Mouse (Mus musculus): ENCODE results near the gene Nkg7. TPM values are rescaled to one million over a fixed set of nuclear protein-coding genes. Genes with fewer than 3 reads are reported as not detected.

Gene Nkg7
- total and polyA plus RNA-seq, 2 experiments: 1.1 to 2.5 TPM

DNA sequence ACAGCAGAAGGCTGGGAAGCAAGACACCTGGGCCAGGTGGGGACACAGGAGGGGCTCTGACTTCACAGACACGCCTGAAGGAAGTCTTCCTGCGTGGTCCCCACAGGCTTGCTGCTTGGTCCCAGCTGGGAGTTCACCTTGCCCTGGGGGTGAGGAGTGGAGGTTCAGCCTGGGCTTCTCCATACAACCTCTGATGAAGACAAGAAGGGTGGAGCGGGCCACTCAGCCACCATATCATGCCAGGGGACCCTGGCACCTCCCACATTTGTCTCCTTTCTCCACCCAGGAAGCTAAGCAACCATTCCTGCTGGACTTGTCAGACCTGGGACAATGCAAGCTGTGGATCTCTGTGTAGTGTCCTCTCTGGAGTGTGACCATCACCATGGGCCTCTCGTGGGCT, 26.0 kb downstream of the Nkg7 start, which contains the start of gene Vsig10l:
Gene Vsig10l (plus strand): TSS at position 301 of the 400 bp plus-strand sequence.
- Histone ChIP-seq H3K79me2 (ENCODE audit: control insufficient read depth, insufficient read depth, low read length) (no peaks in the 10 kb centered on the region), H3K27me3 (ENCODE audit: control insufficient read depth, insufficient read depth, low read length) (no peaks in the 10 kb centered on the region), H3K36me3 (ENCODE audit: control insufficient read depth, insufficient read depth, low read length) (no peaks in the 10 kb centered on the region), H3K4me1 (ENCODE audit: control insufficient read depth, insufficient read depth, low read length) (peaks cover 2% of the 10 kb centered on the region), H3K27ac (replicated peaks; ENCODE audit: insufficient read depth, low read depth, low read length) (no peak within 1 kb of the TSS), H3K9ac (ENCODE audit: low read depth, low read length) (no peak within 1 kb of the TSS), H3K4me3 (ENCODE audit: insufficient read depth, low read depth, low read length) (no peak within 1 kb of the TSS)
- DNase-seq (ENCODE audit: extremely low read depth, low read depth, low spot score): no peak
- WGBS: 71% methylated on average over 4 of the region's 4 CpGs
- TF ChIP-seq CTCF (IDR thresholded peaks at IDR 0.05; ENCODE audit: low read depth, low read length) (no peak), POLR2A (IDR thresholded peaks at IDR 0.05; ENCODE audit: extremely low read depth, insufficient read depth, low read length) (no peak)

DNA sequence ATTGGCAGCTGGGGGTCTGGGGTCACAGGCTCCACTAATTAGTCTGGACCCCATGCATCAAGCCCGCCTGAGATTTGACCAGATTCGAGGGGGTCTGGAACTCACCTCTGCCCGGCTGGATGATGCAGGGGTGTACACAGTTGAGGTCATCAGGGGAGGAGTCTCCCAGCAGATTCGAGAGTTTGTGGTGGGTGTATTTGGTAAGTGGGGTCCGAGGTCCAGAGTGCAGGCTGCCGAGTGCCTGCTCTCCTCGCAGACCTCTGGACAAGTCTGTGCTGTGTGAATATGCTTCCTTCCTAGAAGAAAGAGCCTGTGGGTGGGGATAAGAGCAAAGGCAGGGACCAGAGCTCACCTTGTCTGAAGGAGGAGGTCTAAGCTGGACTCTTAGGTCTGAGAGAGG, 27.1 kb downstream of the Nkg7 start:
- TF ChIP-seq CTCF (IDR thresholded peaks at IDR 0.05; ENCODE audit: low read depth, low read length) (no peak), POLR2A (IDR thresholded peaks at IDR 0.05; ENCODE audit: extremely low read depth, insufficient read depth, low read length) (no peak)
- H3K36me3 ChIP-seq (ENCODE audit: control insufficient read depth, insufficient read depth, low read length): no peaks in the 10 kb centered on the region
- H3K79me2 ChIP-seq (ENCODE audit: control insufficient read depth, insufficient read depth, low read length): no peaks in the 10 kb centered on the region
- DNase-seq (ENCODE audit: extremely low read depth, low read depth, low spot score): no peak
- 71% methylated on average over 7 of the region's 7 CpGs for WGBS
- H3K27me3 ChIP-seq (ENCODE audit: control insufficient read depth, insufficient read depth, low read length): no peaks in the 10 kb centered on the region
- no peak overlapping the region for H3K27ac ChIP-seq (replicated peaks; ENCODE audit: insufficient read depth, low read depth, low read length)
- H3K4me3 ChIP-seq (ENCODE audit: insufficient read depth, low read depth, low read length): no peak overlapping the region
- H3K4me1 ChIP-seq (ENCODE audit: control insufficient read depth, insufficient read depth, low read length): peaks cover 2% of the 10 kb centered on the region
- H3K9ac ChIP-seq (ENCODE audit: low read depth, low read length): no peak overlapping the region

DNA sequence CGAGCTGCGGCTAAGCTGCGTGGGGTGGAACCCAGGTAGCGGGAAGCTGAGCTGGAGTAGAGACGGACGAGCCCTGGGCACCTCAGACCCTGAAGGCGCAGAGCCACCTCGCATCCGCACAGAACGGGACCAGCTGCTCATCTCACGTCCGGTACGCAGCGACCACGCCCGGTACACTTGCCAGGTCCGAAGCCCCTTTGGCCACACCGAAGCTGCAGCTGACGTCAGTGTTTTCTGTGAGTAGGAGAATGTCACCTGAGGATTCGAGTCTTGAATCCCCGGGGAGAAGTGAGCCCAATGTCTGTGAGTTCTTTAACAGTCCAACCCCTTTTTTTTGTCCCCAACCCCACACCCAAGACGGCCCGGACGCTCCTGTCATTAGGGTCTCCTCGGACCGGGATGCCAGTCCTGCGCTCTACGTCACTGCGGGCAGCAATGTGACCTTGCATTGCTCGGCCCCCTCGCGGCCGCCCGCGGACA, 28.0 kb downstream of the Nkg7 start:
- H3K27ac ChIP-seq (replicated peaks; ENCODE audit: insufficient read depth, low read depth, low read length): no peak overlapping the region
- peak overlapping the region; percentile 48 for H3K9ac ChIP-seq (ENCODE audit: low read depth, low read length)
- H3K4me1 ChIP-seq (ENCODE audit: control insufficient read depth, insufficient read depth, low read length): peaks cover 2% of the 10 kb centered on the region
- 25% methylated on average over 35 of the region's 35 CpGs for WGBS
- H3K79me2 ChIP-seq (ENCODE audit: control insufficient read depth, insufficient read depth, low read length): no peaks in the 10 kb centered on the region
- DNase-seq (ENCODE audit: extremely low read depth, low read depth, low spot score): no peak
- no peak for TF ChIP-seq POLR2A (IDR thresholded peaks at IDR 0.05; ENCODE audit: extremely low read depth, insufficient read depth, low read length)
- TF ChIP-seq CTCF (IDR thresholded peaks at IDR 0.05; ENCODE audit: low read depth, low read length): 0 out of 2 replicates have a peak, but pooled peaks have one; percentile 17
- no peaks in the 10 kb centered on the region for H3K27me3 ChIP-seq (ENCODE audit: control insufficient read depth, insufficient read depth, low read length)
- no peaks in the 10 kb centered on the region for H3K36me3 ChIP-seq (ENCODE audit: control insufficient read depth, insufficient read depth, low read length)
- H3K4me3 ChIP-seq (ENCODE audit: insufficient read depth, low read depth, low read length): peak overlapping the region; percentile 52; the same call in 1 of the 2 replicates

DNA sequence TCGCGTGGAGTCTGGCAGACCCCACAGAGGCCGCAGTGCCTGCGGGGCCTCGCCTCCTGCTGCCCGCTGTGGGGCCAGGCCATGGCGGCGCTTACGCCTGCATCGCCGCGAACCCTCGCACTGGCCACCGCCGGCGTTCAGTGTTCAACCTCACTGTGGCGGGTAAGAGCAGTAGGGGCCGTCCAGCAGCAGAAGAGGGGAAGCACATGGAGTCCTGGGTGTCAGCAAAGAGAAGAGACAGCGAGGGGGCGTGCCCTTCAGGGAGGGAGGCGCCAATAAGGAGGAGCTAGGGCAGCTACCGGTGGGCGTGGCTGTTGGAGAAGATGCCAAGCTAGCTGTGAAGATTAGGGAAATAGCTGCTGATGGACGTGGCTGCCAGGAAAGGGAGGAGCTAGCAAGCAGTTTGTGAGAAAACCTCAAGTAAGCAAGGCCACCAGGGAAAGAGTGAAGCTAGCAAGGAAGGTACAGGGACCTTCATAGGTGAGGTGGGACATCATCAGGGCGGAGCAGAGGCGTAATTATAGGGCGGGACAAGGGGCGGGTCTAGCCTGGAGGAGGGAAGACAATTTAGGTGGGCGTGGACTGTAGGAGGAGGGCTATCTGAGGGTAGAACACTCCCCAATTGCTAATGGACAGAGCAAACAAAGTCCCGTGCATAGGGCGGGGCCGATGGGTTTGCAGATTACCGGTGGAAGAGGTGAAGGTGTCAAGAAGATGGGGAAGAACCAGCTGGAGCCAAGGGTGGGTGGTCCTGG, 28.6 kb downstream of the Nkg7 start:
- Histone ChIP-seq H3K9ac (ENCODE audit: low read depth, low read length) (peak overlapping the region; percentile 48), H3K36me3 (ENCODE audit: control insufficient read depth, insufficient read depth, low read length) (no peaks in the 10 kb centered on the region), H3K27ac (replicated peaks; ENCODE audit: insufficient read depth, low read depth, low read length) (no peak overlapping the region), H3K4me3 (ENCODE audit: insufficient read depth, low read depth, low read length) (peak overlapping the region; percentile 60), H3K27me3 (ENCODE audit: control insufficient read depth, insufficient read depth, low read length) (no peaks in the 10 kb centered on the region), H3K79me2 (ENCODE audit: control insufficient read depth, insufficient read depth, low read length) (no peaks in the 10 kb centered on the region), H3K4me1 (ENCODE audit: control insufficient read depth, insufficient read depth, low read length) (peaks cover 2% of the 10 kb centered on the region)
- TF ChIP-seq CTCF (IDR thresholded peaks at IDR 0.05; ENCODE audit: low read depth, low read length): no peak
- TF ChIP-seq POLR2A (IDR thresholded peaks at IDR 0.05; ENCODE audit: extremely low read depth, insufficient read depth, low read length): no peak
- DNase-seq (ENCODE audit: extremely low read depth, low read depth, low spot score): peak; percentile 75
- 3% methylated on average over 33 of the region's 33 CpGs for WGBS

DNA sequence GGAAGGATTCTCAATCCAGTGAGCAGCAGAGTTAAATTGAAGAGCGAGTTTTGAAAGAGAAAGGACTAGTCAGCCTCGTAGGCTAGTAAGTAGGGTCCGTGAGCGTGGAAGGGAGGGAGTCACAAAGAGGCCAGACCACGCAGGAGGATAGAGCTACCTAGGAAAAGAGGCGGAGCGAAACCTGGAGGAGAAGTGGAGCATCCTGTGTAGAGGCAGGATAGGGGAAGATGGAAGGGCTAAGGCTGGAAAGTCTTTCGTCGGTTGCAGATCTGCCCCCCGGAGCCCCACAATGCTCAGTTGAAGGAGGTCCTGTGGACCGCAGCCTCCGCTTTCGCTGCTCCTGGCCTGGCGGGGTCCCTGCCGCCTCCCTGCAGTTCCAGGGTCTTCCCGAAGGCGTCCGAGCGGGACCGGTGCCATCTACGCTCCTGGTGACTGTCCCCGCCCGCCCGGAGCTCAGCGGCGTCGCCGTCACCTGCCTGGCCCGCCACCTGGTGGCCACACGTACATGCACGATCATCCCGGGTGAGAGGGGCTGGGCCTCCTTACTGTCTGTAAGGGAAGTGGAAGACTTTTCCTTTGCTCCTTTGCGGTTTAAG, 29.3 kb downstream of the Nkg7 start:
- H3K27me3 ChIP-seq (ENCODE audit: control insufficient read depth, insufficient read depth, low read length): no peaks in the 10 kb centered on the region
- peak overlapping the region; percentile 22 for H3K9ac ChIP-seq (ENCODE audit: low read depth, low read length)
- H3K79me2 ChIP-seq (ENCODE audit: control insufficient read depth, insufficient read depth, low read length): no peaks in the 10 kb centered on the region
- peaks cover 2% of the 10 kb centered on the region for H3K4me1 ChIP-seq (ENCODE audit: control insufficient read depth, insufficient read depth, low read length)
- under 1% methylated on average over 33 of the region's 33 CpGs for WGBS
- no peaks in the 10 kb centered on the region for H3K36me3 ChIP-seq (ENCODE audit: control insufficient read depth, insufficient read depth, low read length)
- TF ChIP-seq CTCF (IDR thresholded peaks at IDR 0.05; ENCODE audit: low read depth, low read length) (peak; percentile 84), POLR2A (IDR thresholded peaks at IDR 0.05; ENCODE audit: extremely low read depth, insufficient read depth, low read length) (no peak)
- DNase-seq (ENCODE audit: extremely low read depth, low read depth, low spot score): peak; percentile 33
- peak overlapping the region; percentile 60 for H3K4me3 ChIP-seq (ENCODE audit: insufficient read depth, low read depth, low read length)
- H3K27ac ChIP-seq (replicated peaks; ENCODE audit: insufficient read depth, low read depth, low read length): no peak overlapping the region
